Mouse (Mus musculus): ENCODE data around the gene Pafah1b1. TPM values are rescaled to one million over a fixed set of nuclear protein-coding genes. Genes with fewer than 3 reads are reported as not detected.
A peak's percentile ranks its signal among the peaks of the same experiment; 100 is the strongest.

Pafah1b1 gene
- polyA plus RNA-seq, 1 experiment from 2014 or later, result 44.5 TPM

DNA sequence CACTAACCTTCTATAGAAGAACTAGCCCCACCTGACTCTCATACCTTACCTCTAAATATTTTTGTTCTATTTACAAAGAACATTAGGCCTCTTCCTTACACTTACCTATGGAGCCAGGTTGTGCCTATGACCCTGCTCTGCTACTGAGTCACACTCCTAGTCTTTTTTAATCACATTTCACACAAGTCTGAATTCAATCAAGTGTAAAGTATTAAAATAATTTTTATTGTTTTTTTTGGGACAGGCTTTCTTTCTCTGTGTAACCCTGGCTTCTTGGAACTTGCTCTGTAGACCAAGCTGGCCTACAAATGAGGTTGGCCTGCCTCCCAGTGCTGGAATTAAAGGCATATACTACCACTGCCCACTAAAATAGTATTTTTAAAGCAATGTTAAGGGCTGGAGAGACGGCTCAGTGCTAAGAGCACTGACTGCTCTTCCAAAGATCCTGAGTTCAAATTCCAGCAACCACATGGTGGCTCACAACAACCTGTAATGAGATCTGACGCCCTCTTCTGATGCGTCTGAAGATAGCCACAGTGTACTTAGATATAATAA lies 8.4 kb downstream of the Pafah1b1 start:
- Histone ChIP-seq H3K36me3 (no peaks in the 10 kb centered on the region), H3K4me3 (replicated peaks) (no peak overlapping the region), H3K27ac (replicated peaks) (no peak overlapping the region), H3K4me2 (replicated peaks) (no peak overlapping the region), H3K9me3 (replicated peaks) (no peaks in the 10 kb centered on the region), H3K9ac (no peak overlapping the region), H3K27me3 (no peaks in the 10 kb centered on the region), H3K4me1 (peaks cover 12% of the 10 kb centered on the region; the same call in 1 of the 2 replicates)
- WGBS, result 90% methylated on average over 3 of the region's 3 CpGs
- ATAC-seq (ENCODE audit: insufficient number of reproducible peaks, low FRiP score, low TSS enrichment, low read depth), result no peak

DNA sequence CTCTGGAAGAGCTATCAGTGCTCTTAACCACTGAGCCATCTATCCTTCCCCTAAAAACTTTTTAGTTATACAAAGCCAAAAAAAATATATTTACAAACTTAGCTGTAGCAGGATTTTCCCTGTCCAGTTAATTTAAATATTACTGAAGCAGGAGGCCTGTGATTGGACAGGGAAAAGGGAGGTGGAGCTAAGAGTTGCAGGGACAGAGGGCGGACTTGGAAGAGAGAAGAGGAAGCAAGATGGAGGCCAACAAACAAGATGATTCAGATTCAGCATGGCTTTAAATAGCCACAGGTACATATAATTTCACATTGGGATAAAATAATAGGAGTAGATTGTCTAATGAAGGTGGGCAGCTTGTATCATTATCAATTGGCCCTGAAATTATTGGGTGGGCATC lies 13.8 kb downstream of the Pafah1b1 start:
- 90% methylated on average over 1 of the region's 1 CpGs for WGBS
- no peak overlapping the region for H3K9ac ChIP-seq
- no peak overlapping the region for H3K4me2 ChIP-seq (replicated peaks)
- no peak overlapping the region for H3K4me3 ChIP-seq (replicated peaks)
- H3K27ac ChIP-seq (replicated peaks), result no peak overlapping the region
- no peaks in the 10 kb centered on the region for H3K27me3 ChIP-seq
- H3K36me3 ChIP-seq, result no peaks in the 10 kb centered on the region
- no peaks in the 10 kb centered on the region for H3K4me1 ChIP-seq
- no peaks in the 10 kb centered on the region for H3K9me3 ChIP-seq (replicated peaks)
- ATAC-seq (ENCODE audit: insufficient number of reproducible peaks, low FRiP score, low TSS enrichment, low read depth), result no peak

DNA sequence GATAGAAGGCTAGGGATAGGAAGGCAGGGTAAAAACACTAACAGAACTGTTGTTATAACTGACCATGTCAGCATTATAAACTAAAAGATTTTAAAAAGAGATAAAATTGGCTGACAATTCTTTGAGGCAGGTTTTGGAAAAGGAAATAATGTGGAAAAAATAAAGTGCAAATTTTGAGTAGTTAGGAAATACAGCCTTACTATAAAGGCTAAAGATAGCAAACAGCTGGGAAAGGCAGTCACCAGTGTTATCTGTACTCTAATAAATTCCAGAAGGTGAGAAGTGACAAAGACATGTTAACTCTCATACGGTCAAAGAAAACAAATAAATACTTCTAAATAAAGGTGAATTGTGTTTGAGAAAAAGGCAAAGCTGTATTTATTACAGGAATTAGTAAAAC lies 15.7 kb downstream of the Pafah1b1 start:
- Histone ChIP-seq H3K4me2 (replicated peaks) (no peak overlapping the region), H3K27me3 (no peaks in the 10 kb centered on the region), H3K27ac (replicated peaks) (no peak overlapping the region), H3K9me3 (replicated peaks) (no peaks in the 10 kb centered on the region), H3K36me3 (no peaks in the 10 kb centered on the region), H3K9ac (no peak overlapping the region), H3K4me1 (0 out of 2 replicates have a peak, but pooled peaks cover 3% of the 10 kb centered on the region), H3K4me3 (replicated peaks) (no peak overlapping the region)
- ATAC-seq (ENCODE audit: insufficient number of reproducible peaks, low FRiP score, low TSS enrichment, low read depth), result no peak
- WGBS, result 63% methylated on average over 1 of the region's 1 CpGs

DNA sequence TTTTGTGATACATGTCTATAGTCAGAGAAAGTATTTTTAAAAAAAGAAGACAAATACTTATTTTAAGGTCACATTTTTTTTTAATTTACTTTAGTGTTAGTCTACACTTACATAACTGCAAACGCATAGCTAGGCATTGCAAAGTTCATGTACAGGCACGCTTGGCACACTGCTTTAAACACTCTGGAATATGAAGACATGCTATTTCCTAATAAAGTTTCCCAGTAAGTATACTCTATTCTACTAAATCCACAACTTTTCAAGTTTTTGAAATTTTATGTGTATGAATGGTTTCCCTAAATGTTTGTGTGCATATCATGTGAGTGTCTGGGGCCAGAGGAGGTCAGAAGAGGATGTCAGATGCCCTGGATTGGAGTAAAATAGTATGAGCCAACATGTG lies 20.4 kb downstream of the Pafah1b1 start:
- ATAC-seq (ENCODE audit: insufficient number of reproducible peaks, low FRiP score, low TSS enrichment, low read depth), result no peak
- Histone ChIP-seq H3K9me3 (replicated peaks) (no peaks in the 10 kb centered on the region), H3K9ac (no peak overlapping the region), H3K4me1 (0 out of 2 replicates have a peak, but pooled peaks cover 3% of the 10 kb centered on the region), H3K36me3 (peaks cover 1% of the 10 kb centered on the region; the same call in 1 of the 2 replicates), H3K4me3 (replicated peaks) (no peak overlapping the region), H3K27ac (replicated peaks) (no peak overlapping the region), H3K27me3 (no peaks in the 10 kb centered on the region), H3K4me2 (replicated peaks) (no peak overlapping the region)
- WGBS, result 78% methylated on average over 2 of the region's 2 CpGs

DNA sequence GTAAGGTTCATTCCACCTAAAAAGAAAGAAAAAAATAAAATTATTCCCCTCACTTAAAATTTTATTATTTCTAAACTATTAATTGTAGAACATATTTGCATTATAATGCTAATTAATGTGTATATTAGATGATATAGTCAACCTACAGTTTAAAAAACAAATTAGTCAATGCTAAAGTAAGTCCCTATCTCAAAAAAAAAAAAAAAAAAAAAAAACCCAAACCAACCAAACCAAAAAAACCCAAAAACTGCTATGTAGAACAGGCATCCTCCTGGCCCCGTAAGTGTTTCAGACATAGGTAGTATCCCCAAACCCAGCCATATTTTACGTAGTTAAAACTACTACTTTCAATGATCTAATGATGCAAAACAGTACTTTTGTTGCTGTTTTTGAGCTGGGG lies 25.0 kb downstream of the Pafah1b1 start:
- peaks cover 36% of the 10 kb centered on the region; the same call in 1 of the 2 replicates for H3K36me3 ChIP-seq
- no peaks in the 10 kb centered on the region for H3K27me3 ChIP-seq
- H3K4me1 ChIP-seq, result 0 out of 2 replicates have a peak, but pooled peaks cover 3% of the 10 kb centered on the region
- H3K9ac ChIP-seq, result no peak overlapping the region
- no peak overlapping the region for H3K27ac ChIP-seq (replicated peaks)
- H3K4me3 ChIP-seq (replicated peaks), result no peak overlapping the region
- H3K9me3 ChIP-seq (replicated peaks), result no peaks in the 10 kb centered on the region
- WGBS, result 98% methylated on average over 2 of the region's 2 CpGs
- ATAC-seq (ENCODE audit: insufficient number of reproducible peaks, low FRiP score, low TSS enrichment, low read depth), result no peak
- no peak overlapping the region for H3K4me2 ChIP-seq (replicated peaks)

DNA sequence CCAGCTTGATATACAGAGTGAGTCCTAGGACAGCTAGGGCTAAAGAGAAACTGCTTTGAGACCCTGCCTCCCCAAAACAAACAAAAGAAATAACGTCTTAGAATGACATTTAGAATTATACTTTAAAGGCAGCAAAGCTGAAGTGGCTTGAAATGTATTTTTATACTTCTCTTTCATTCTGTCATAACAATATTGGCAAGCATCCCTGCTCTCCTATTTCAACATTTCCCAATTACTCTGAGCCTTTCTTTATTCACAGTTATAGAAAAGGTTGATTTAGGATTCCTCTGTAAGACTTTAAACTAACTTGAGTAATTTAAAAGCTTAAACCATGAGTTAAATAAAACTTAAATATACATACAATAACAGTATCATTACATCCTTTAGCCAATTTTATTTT lies 32.3 kb downstream of the Pafah1b1 start:
- no peak overlapping the region for H3K27ac ChIP-seq (replicated peaks)
- ATAC-seq (ENCODE audit: insufficient number of reproducible peaks, low FRiP score, low TSS enrichment, low read depth), result no peak
- WGBS, result 71% methylated on average over 1 of the region's 1 CpGs
- peaks cover 37% of the 10 kb centered on the region for H3K36me3 ChIP-seq
- H3K4me2 ChIP-seq (replicated peaks), result no peak overlapping the region
- no peak overlapping the region for H3K4me3 ChIP-seq (replicated peaks)
- H3K9ac ChIP-seq, result no peak overlapping the region
- no peaks in the 10 kb centered on the region for H3K27me3 ChIP-seq
- no peaks in the 10 kb centered on the region for H3K9me3 ChIP-seq (replicated peaks)
- no peaks in the 10 kb centered on the region for H3K4me1 ChIP-seq

DNA sequence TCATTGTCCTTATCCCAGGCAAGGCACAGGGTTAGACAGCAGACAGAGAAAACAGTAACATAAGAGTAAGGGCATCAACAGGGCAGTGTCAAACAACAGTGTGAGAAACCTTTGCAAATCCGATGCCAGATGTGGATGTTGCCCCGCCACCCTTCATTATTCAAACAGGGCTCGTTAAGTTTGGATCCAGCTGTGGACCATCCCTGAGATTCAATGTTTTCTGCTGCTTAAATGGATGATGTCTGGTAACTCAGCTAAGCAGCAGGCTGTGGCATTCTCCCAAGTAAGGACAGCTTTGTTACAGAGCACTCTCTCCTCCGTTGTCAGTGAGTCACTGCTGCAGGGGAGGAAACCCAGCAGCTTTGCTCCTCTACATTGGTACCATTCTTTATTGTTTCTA lies 49.3 kb downstream of the Pafah1b1 start:
- H3K36me3 ChIP-seq, result peaks cover 50% of the 10 kb centered on the region
- no peaks in the 10 kb centered on the region for H3K9me3 ChIP-seq (replicated peaks)
- no peak overlapping the region for H3K27ac ChIP-seq (replicated peaks)
- H3K9ac ChIP-seq, result no peak overlapping the region
- H3K4me1 ChIP-seq, result no peaks in the 10 kb centered on the region
- H3K27me3 ChIP-seq, result no peaks in the 10 kb centered on the region
- no peak for ATAC-seq (ENCODE audit: insufficient number of reproducible peaks, low FRiP score, low TSS enrichment, low read depth)
- 74% methylated on average over 4 of the region's 4 CpGs for WGBS
- no peak overlapping the region for H3K4me2 ChIP-seq (replicated peaks)
- no peak overlapping the region for H3K4me3 ChIP-seq (replicated peaks)

DNA sequence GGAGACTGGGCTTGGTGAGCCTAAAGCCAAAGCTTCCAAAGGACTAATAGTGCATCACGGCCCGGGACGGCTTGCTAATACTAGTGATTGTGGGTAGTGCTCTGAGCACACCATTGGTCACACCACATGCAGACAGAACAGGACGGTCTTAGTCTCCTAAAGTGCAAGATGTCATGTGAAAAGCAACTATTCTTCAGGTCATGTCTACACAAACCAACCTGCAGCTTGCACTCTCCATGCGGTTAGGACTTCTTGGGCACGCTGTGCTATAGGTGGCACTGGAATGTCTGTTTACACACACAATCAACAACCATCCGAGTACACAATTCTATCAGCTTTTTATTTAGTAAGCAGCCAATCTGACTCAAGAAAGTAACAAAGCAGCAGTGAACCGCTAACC lies 49.8 kb downstream of the Pafah1b1 start:
- Histone ChIP-seq H3K4me1 (no peaks in the 10 kb centered on the region), H3K27me3 (no peaks in the 10 kb centered on the region), H3K9ac (no peak overlapping the region), H3K36me3 (peaks cover 47% of the 10 kb centered on the region), H3K4me3 (replicated peaks) (no peak overlapping the region), H3K4me2 (replicated peaks) (no peak overlapping the region), H3K27ac (replicated peaks) (no peak overlapping the region), H3K9me3 (replicated peaks) (no peaks in the 10 kb centered on the region)
- 95% methylated on average over 8 of the region's 8 CpGs for WGBS
- no peak for ATAC-seq (ENCODE audit: insufficient number of reproducible peaks, low FRiP score, low TSS enrichment, low read depth)

DNA sequence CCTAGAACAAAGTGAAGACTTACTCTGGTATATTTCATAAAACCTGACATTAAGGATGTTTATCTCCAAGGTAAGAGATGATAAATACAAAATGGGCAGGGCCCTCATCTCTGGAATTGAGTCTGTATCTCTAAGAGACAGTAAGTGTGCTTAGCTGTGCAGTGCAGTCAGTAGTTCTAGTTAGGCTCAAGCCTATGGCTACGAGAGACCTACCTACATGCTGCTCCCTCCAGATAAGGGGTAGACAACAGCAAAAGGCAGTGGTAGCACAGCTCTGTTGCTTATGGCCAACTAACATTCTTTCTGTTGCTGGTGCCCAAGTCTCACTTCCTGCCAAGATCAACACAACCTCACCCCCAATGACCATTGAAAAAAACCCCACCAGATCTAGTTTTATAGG lies 50.9 kb downstream of the Pafah1b1 start:
- H3K27me3 ChIP-seq, result no peaks in the 10 kb centered on the region
- no peak overlapping the region for H3K4me2 ChIP-seq (replicated peaks)
- 80% methylated on average over 1 of the region's 1 CpGs for WGBS
- no peak overlapping the region for H3K4me3 ChIP-seq (replicated peaks)
- H3K9ac ChIP-seq, result no peak overlapping the region
- H3K36me3 ChIP-seq, result peaks cover 47% of the 10 kb centered on the region
- H3K27ac ChIP-seq (replicated peaks), result 0 out of 2 replicates have a peak overlapping the region, but pooled peaks have one; percentile 17
- no peaks in the 10 kb centered on the region for H3K9me3 ChIP-seq (replicated peaks)
- no peaks in the 10 kb centered on the region for H3K4me1 ChIP-seq
- no peak for ATAC-seq (ENCODE audit: insufficient number of reproducible peaks, low FRiP score, low TSS enrichment, low read depth)

DNA sequence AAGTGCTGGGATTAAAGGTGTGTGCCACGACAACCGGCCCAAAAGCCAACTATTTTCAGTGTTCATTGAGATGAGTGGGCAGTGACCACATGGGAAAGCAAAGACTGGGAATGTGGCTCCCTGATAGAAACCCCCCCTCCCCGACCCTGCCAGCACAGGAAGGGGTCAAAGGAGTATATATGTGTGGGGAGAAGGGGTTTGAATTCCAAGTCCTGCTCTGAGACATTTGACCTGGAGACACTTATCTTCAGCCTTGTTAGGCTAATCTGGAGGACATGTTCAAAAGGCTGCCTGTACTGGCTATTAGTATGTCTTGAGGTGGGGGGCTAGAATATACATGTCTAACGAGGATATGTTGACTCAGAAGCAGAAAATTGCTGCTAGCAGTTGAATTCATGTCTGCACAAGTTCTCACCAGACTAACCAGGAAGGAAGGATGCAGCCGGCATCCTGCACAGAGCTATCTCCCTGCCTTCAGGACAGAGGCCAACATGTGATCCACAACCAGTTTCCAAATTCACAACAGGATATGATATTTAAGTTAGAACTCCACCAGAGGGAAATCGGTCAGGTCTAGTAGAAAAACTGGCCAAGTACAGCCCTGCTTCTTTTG lies 51.5 kb downstream of the Pafah1b1 start:
- H3K9ac ChIP-seq, result no peak overlapping the region
- H3K4me2 ChIP-seq (replicated peaks), result no peak overlapping the region
- H3K27ac ChIP-seq (replicated peaks), result 0 out of 2 replicates have a peak overlapping the region, but pooled peaks have one; percentile 17
- H3K9me3 ChIP-seq (replicated peaks), result no peaks in the 10 kb centered on the region
- peaks cover 47% of the 10 kb centered on the region for H3K36me3 ChIP-seq
- no peak overlapping the region for H3K4me3 ChIP-seq (replicated peaks)
- ATAC-seq (ENCODE audit: insufficient number of reproducible peaks, low FRiP score, low TSS enrichment, low read depth), result no peak
- WGBS, result 75% methylated on average over 6 of the region's 6 CpGs
- no peaks in the 10 kb centered on the region for H3K27me3 ChIP-seq
- H3K4me1 ChIP-seq, result no peaks in the 10 kb centered on the region

DNA sequence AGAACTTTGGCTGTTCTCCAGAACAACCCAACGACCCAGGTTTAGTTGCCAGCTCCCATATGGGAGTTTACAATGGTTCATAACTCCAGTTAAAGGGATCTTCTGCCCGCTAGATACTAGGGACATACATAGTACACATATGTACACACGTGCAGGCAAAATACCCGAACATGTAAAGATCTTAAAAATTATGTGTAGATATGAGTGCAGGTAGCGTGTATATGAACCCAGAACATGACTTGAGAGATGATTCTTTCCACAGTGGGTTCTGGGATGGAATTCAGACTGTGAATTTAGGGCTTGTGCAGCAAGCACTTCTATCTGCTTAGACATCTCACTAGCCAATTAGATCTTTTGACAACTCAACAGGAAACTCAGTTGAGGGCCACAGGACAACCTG lies 52.6 kb downstream of the Pafah1b1 start:
- no peak for ATAC-seq (ENCODE audit: insufficient number of reproducible peaks, low FRiP score, low TSS enrichment, low read depth)
- H3K4me1 ChIP-seq, result no peaks in the 10 kb centered on the region
- no peak overlapping the region for H3K4me2 ChIP-seq (replicated peaks)
- H3K36me3 ChIP-seq, result peaks cover 49% of the 10 kb centered on the region
- H3K9me3 ChIP-seq (replicated peaks), result no peaks in the 10 kb centered on the region
- H3K4me3 ChIP-seq (replicated peaks), result no peak overlapping the region
- 80% methylated on average over 5 of the region's 5 CpGs for WGBS
- H3K9ac ChIP-seq, result no peak overlapping the region
- H3K27me3 ChIP-seq, result no peaks in the 10 kb centered on the region
- no peak overlapping the region for H3K27ac ChIP-seq (replicated peaks)

DNA sequence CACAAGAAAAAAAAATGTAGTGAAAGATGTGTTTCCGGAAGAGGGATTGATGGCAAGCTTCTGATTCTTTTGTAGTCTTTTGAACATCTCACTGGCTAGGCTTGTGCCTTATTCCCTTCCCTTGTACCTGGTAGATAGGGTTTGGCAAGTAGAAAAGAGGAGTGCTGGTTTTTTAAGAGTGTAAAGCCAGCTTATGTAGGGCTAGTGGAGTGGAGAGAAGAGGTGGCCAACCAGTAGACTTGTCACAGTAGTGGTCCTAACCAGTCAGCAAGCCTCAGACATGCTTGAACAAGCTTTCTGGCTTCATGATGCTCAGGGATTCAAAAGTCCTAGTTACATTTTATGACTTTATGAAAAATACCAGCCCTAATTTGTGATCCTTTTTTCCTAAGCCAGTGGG lies 53.5 kb downstream of the Pafah1b1 start:
- H3K27me3 ChIP-seq, result no peaks in the 10 kb centered on the region
- no peak overlapping the region for H3K27ac ChIP-seq (replicated peaks)
- no peaks in the 10 kb centered on the region for H3K9me3 ChIP-seq (replicated peaks)
- no peak for ATAC-seq (ENCODE audit: insufficient number of reproducible peaks, low FRiP score, low TSS enrichment, low read depth)
- peaks cover 55% of the 10 kb centered on the region for H3K36me3 ChIP-seq
- WGBS, result 87% methylated on average over 1 of the region's 1 CpGs
- H3K4me1 ChIP-seq, result no peaks in the 10 kb centered on the region
- no peak overlapping the region for H3K9ac ChIP-seq
- no peak overlapping the region for H3K4me3 ChIP-seq (replicated peaks)
- no peak overlapping the region for H3K4me2 ChIP-seq (replicated peaks)

All from embryonic facial prominence, embryonic 15.5 days (tissue).